Mouse (Mus musculus): ENCODE data around the gene 1700093K21Rik. TPM values are rescaled to one million over a fixed set of nuclear protein-coding genes. Genes with fewer than 3 reads are reported as not detected.

1700093K21Rik gene
- total RNA-seq (2021) (not detected), polyA plus RNA-seq (2012; rRNA removed) (0.20 TPM in 1 of 2 replicates, not detected in the other)
- long read RNA-seq: 0 reads

DNA sequence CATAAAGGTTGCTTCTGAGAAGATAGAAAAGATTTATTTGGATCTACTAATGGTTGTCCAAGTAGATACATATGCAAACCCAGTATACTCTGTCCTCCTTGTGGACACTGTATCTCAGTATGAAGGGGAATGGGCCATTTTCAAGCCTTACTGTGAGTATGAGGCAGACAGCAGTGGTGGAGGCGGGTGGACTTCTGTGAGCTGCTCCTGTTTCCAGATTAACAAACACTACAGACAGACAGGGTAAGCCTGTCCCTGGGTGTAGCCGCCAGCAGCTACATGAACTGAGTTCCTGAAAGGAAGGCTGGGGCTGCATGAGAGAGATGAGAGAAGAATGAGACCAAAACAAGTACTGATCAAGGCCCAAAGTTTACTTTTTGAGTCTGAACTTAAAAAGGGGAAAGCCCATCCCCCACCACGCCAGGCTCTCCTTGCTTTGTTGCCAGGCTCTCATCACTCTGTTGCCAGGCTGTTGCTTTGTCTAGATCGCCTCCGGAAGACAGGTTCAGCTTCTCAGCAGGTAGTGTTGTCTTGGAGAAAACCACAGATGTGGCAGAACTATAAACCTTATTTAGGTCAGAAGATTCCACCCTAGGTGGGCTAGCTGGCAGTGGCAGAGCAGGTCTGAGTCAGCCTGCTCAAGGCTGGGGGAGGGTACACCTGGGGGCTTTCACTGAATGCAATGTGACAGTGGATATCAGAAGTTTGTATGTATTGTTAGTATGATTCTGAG, at the start of gene 1700093K21Rik:
TSS of gene 1700093K21Rik (minus strand) at position 683 of the 733 bp plus-strand sequence.
- intact Hi-C loops (cut with DNase I): no loop called here

DNA sequence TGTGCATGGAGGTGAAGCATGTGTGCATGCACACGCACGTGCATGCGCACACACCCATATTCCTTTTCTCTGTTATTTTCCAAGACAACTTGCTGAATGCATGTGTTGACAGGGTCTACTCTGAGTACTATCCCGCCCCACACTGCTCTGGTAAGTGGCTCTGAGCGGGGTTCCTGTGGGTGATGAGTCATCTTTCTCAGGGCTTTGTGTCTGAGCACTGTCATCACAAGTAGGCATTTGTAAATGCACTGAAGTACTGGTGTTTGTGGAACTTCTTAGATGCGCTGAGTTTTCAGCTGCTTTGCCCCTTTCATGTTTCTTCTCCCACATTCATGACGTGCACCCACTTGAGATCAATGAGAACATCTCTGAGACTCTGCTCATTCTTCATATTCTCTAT, 49.2 kb upstream of the 1700093K21Rik start:
- Histone ChIP-seq H3K36me3 (ENCODE audit: control insufficient read depth, insufficient read depth, low read length) (no peaks in the 10 kb centered on the region), H3K27me3 (ENCODE audit: control insufficient read depth, insufficient read depth, low read length) (no peaks in the 10 kb centered on the region), H3K79me2 (replicated peaks; ENCODE audit: control insufficient read depth, insufficient read depth, low read length) (no peaks in the 10 kb centered on the region), H3K27ac (no peak overlapping the region), H3K4me3 (no peak overlapping the region), H3K9ac (ENCODE audit: low read depth, low read length) (no peak overlapping the region), H3K4me1 (ENCODE audit: control insufficient read depth, insufficient read depth, low read length) (no peaks in the 10 kb centered on the region)
- 84% methylated on average over 7 of the region's 7 CpGs for WGBS
- no peak for DNase-seq
- intact Hi-C loops (cut with DNase I): no loop called here
- TF ChIP-seq EP300 (IDR thresholded peaks at IDR 0.05; ENCODE audit: insufficient read depth, low read depth, low read length) (no peak), CTCF (IDR thresholded peaks at IDR 0.05) (no peak), POLR2A (IDR thresholded peaks at IDR 0.05; ENCODE audit: insufficient read depth, low read depth, low read length) (no peak)

More for the DNA sequence above, at the start of gene 1700093K21Rik:
- Histone ChIP-seq H3K9ac (ENCODE audit: low read depth, low read length) (no peak within 1 kb of the TSS), H3K79me2 (replicated peaks; ENCODE audit: control insufficient read depth, insufficient read depth, low read length) (no peaks in the 10 kb centered on the region), H3K27me3 (ENCODE audit: control insufficient read depth, insufficient read depth, low read length) (no peaks in the 10 kb centered on the region), H3K36me3 (ENCODE audit: control insufficient read depth, insufficient read depth, low read length) (no peaks in the 10 kb centered on the region), H3K4me1 (ENCODE audit: control insufficient read depth, insufficient read depth, low read length) (no peaks in the 10 kb centered on the region), H3K4me3 (no peak within 1 kb of the TSS), H3K27ac (no peak within 1 kb of the TSS)
- WGBS: 65% methylated on average over 5 of the region's 5 CpGs
- no peak for DNase-seq
- TF ChIP-seq CTCF (IDR thresholded peaks at IDR 0.05) (no peak), POLR2A (IDR thresholded peaks at IDR 0.05; ENCODE audit: insufficient read depth, low read depth, low read length) (no peak), EP300 (IDR thresholded peaks at IDR 0.05; ENCODE audit: insufficient read depth, low read depth, low read length) (no peak)

DNA sequence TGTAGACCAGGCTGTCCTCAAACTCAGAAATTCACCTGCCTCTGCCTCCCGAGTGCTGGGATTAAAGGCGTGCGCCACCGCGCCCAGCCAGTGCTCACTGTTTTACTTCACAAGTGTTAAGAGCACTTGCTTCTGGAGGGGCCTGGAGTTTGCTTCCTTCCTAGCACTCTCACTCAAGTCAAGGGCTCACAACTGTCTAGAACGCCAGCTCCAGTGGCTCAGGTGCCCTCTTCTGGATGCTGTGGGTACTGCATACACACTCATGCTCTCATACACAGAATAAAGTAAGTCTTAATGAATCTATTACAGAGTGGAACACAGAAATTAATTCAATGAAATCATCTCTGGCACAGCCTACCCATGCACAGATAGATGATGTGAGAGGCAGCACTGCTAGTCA, 44.8 kb upstream of the 1700093K21Rik start:
- no peaks in the 10 kb centered on the region for H3K79me2 ChIP-seq (replicated peaks; ENCODE audit: control insufficient read depth, insufficient read depth, low read length)
- H3K27me3 ChIP-seq (ENCODE audit: control insufficient read depth, insufficient read depth, low read length): no peaks in the 10 kb centered on the region
- H3K27ac ChIP-seq: no peak overlapping the region
- TF ChIP-seq EP300 (IDR thresholded peaks at IDR 0.05; ENCODE audit: insufficient read depth, low read depth, low read length) (no peak), CTCF (IDR thresholded peaks at IDR 0.05) (peak; percentile 94)
- H3K36me3 ChIP-seq (ENCODE audit: control insufficient read depth, insufficient read depth, low read length): no peaks in the 10 kb centered on the region
- no peak overlapping the region for H3K9ac ChIP-seq (ENCODE audit: low read depth, low read length)
- intact Hi-C loops (cut with DNase I): loop anchor here (5.0 to 10.0 kb wide), 2 partner anchors 63 to 581 kb away; partner anchors contain the start of genes Commd1 and Gm28048
- 61% methylated on average over 6 of the region's 6 CpGs for WGBS
- no peaks in the 10 kb centered on the region for H3K4me1 ChIP-seq (ENCODE audit: control insufficient read depth, insufficient read depth, low read length)
- H3K4me3 ChIP-seq: no peak overlapping the region
- peak; percentile 45 to 76 for DNase-seq

DNA sequence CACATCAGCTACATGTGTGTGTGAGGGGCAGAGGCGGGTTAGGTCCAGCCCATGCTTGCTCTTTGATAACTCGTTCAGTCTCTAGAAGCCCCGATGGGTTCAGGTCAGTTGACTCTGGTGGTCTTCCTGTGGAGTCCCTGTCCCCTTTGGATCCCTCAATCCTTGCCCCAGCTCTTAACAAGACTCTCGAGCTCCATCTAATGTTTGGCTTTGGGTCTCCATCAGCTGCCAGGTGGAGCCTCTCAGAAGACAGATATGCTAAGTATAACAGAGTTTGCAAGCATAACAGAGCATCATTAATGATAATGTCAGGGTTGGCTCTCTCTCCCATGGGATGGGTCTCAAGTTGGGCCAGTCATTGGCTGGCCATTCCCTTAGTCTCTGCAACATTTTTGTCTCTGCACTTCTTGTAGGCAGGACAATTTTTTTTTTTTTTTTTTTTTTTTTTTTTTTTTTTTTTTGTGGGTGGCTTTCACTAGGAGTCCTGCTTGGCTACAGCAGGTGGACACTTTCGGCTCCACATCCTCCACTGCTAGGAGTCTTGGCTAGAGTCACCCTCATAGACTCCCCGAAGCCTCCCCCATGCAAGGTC, 36.2 kb upstream of the 1700093K21Rik start:
- no peak overlapping the region for H3K4me3 ChIP-seq
- no peak overlapping the region for H3K27ac ChIP-seq
- H3K79me2 ChIP-seq (replicated peaks; ENCODE audit: control insufficient read depth, insufficient read depth, low read length): no peaks in the 10 kb centered on the region
- H3K36me3 ChIP-seq (ENCODE audit: control insufficient read depth, insufficient read depth, low read length): no peaks in the 10 kb centered on the region
- intact Hi-C loops (cut with DNase I): no loop called here
- H3K4me1 ChIP-seq (ENCODE audit: control insufficient read depth, insufficient read depth, low read length): no peaks in the 10 kb centered on the region
- WGBS: 58% methylated on average over 6 of the region's 6 CpGs
- H3K27me3 ChIP-seq (ENCODE audit: control insufficient read depth, insufficient read depth, low read length): no peaks in the 10 kb centered on the region
- TF ChIP-seq POLR2A (IDR thresholded peaks at IDR 0.05; ENCODE audit: insufficient read depth, low read depth, low read length): no peak
- TF ChIP-seq CTCF (IDR thresholded peaks at IDR 0.05): 0 out of 2 replicates have a peak, but pooled peaks have one; percentile 2
- no peak overlapping the region for H3K9ac ChIP-seq (ENCODE audit: low read depth, low read length)
- no peak for DNase-seq

DNA sequence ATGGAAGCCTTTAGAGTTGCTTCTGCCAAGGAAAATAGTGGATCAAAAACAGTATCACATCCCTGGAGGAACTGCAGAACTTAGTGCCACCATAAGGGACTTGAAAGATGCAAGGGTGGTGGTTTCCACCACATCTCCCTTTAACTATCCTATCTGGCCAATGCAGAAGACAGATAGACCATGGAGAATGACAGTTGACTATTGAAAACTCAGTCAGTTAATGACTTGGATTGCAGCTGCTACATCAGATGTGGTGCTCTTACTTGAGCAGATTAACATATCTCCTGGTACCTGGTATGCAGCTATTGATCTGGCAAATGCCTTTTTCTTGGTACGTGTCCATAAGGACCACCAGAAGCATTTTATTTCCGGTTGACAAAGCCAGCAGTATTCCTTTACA, 16.5 kb upstream of the 1700093K21Rik start:
- Histone ChIP-seq H3K27me3 (ENCODE audit: control insufficient read depth, insufficient read depth, low read length) (0 out of 2 replicates have a peak, but pooled peaks cover 1% of the 10 kb centered on the region), H3K4me3 (no peak overlapping the region), H3K79me2 (replicated peaks; ENCODE audit: control insufficient read depth, insufficient read depth, low read length) (no peaks in the 10 kb centered on the region), H3K36me3 (ENCODE audit: control insufficient read depth, insufficient read depth, low read length) (no peaks in the 10 kb centered on the region), H3K27ac (no peak overlapping the region), H3K4me1 (ENCODE audit: control insufficient read depth, insufficient read depth, low read length) (no peaks in the 10 kb centered on the region), H3K9ac (ENCODE audit: low read depth, low read length) (no peak overlapping the region)
- intact Hi-C loops (cut with DNase I): no loop called here
- DNase-seq: no peak
- TF ChIP-seq POLR2A (IDR thresholded peaks at IDR 0.05; ENCODE audit: insufficient read depth, low read depth, low read length): no peak
- no peak for TF ChIP-seq EP300 (IDR thresholded peaks at IDR 0.05; ENCODE audit: insufficient read depth, low read depth, low read length)
- TF ChIP-seq CTCF (IDR thresholded peaks at IDR 0.05): no peak
- 80% methylated on average over 2 of the region's 2 CpGs for WGBS

DNA sequence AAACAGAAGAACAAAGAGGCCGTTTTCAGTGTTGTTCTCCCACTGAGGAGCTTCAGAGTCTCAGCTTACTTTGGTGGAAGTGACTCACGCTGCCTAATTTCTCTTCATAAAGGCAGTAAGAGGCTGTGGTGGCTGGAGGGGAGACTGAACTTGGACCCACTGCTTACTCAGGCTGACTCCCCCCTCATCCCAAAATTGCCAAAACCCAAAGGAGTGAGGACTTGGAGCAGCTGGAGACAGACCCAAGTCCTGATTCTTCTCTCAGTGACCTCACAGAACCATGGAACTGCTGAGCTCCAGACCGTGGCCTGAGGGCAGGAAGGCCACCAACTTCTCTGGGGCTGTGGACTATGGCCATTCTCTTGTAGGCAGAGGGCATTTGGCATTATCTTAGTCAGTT, 2.0 kb downstream of the 1700093K21Rik start:
- WGBS: 82% methylated on average over 3 of the region's 3 CpGs
- no peaks in the 10 kb centered on the region for H3K36me3 ChIP-seq (ENCODE audit: control insufficient read depth, insufficient read depth, low read length)
- no peaks in the 10 kb centered on the region for H3K27me3 ChIP-seq (ENCODE audit: control insufficient read depth, insufficient read depth, low read length)
- no peak overlapping the region for H3K9ac ChIP-seq (ENCODE audit: low read depth, low read length)
- intact Hi-C loops (cut with DNase I): no loop called here
- no peak for DNase-seq
- H3K4me3 ChIP-seq: no peak overlapping the region
- H3K79me2 ChIP-seq (replicated peaks; ENCODE audit: control insufficient read depth, insufficient read depth, low read length): no peaks in the 10 kb centered on the region
- TF ChIP-seq POLR2A (IDR thresholded peaks at IDR 0.05; ENCODE audit: insufficient read depth, low read depth, low read length) (no peak), EP300 (IDR thresholded peaks at IDR 0.05; ENCODE audit: insufficient read depth, low read depth, low read length) (no peak), CTCF (IDR thresholded peaks at IDR 0.05) (no peak)
- H3K27ac ChIP-seq: no peak overlapping the region
- no peaks in the 10 kb centered on the region for H3K4me1 ChIP-seq (ENCODE audit: control insufficient read depth, insufficient read depth, low read length)

All from heart, adult 2 months (tissue).